8 mouse cellular contexts compared by ENCODE assay signal in genomic region chr12:11265382-11266281, GRCm38 (mm10). TPM values are rescaled to one million over a fixed set of nuclear protein-coding genes. Genes with fewer than 3 reads are reported as not detected.
DNase-seq lines count a peak whose midpoint lies in the region; ATAC-seq and TF ChIP-seq lines count a peak whose summit lies in the region.

Gene Gen1 (minus strand): TSS chr12:11265801.
Gene Smc6 (plus strand): TSS chr12:11265886.

- no peaks in the 10 kb centered on the region for H3K27me3 ChIP-seq in G1E (ENCODE audit: insufficient read depth, low read length)
- H3K27me3 ChIP-seq in forebrain, embryonic 16.5 days (replicated peaks; ENCODE audit: control insufficient read depth, insufficient read depth, low read length): no peaks in the 10 kb centered on the region
- no peaks in the 10 kb centered on the region for H3K27me3 ChIP-seq in lung, embryonic 14.5 days (ENCODE audit: insufficient read depth, low read length)
- no peaks in the 10 kb centered on the region for H3K27me3 ChIP-seq in thymus, adult 2 months (ENCODE audit: control insufficient read depth, insufficient read depth, low read length)

- H3K4me1 ChIP-seq in G1E (ENCODE audit: insufficient read depth, low read depth, low read length): peaks cover 12% of the 10 kb centered on the region
- peaks cover 30% of the 10 kb centered on the region for H3K4me1 ChIP-seq in forebrain, embryonic 16.5 days (replicated peaks; ENCODE audit: control insufficient read depth, insufficient read depth, low read length)
- H3K4me1 ChIP-seq in lung, embryonic 14.5 days (ENCODE audit: insufficient read depth): peaks cover 3% of the 10 kb centered on the region; the same call in 1 of the 2 replicates
- H3K4me1 ChIP-seq in olfactory bulb, adult 2 months (ENCODE audit: control insufficient read depth, insufficient read depth, low read length): peaks cover 3% of the 10 kb centered on the region
- H3K4me1 ChIP-seq in thymus, adult 2 months (replicated peaks; ENCODE audit: control insufficient read depth, insufficient read depth, low read length): peaks cover 5% of the 10 kb centered on the region; the same call in 1 of the 2 replicates

- peaks cover 18% of the 10 kb centered on the region for H3K36me3 ChIP-seq in G1E (replicated peaks)
- H3K36me3 ChIP-seq in forebrain, embryonic 16.5 days (ENCODE audit: control insufficient read depth, insufficient read depth): no peaks in the 10 kb centered on the region
- H3K36me3 ChIP-seq in lung, embryonic 14.5 days (ENCODE audit: insufficient read depth): 0 out of 2 replicates have a peak, but pooled peaks cover 7% of the 10 kb centered on the region
- no peaks in the 10 kb centered on the region; the same call in 1 of the 2 replicates for H3K36me3 ChIP-seq in thymus, adult 2 months (ENCODE audit: control insufficient read depth, insufficient read depth, low read length)

- intact Hi-C loops in heart, postnatal 36 days (cut with DNase I): loop anchor here (5.0 kb wide), 1 partner anchor 68 kb away; no protein-coding TSS in a partner anchor

- H3K9ac ChIP-seq in forebrain, embryonic 16.5 days (replicated peaks; ENCODE audit: low read depth, low read length): peak within 1 kb of the TSS; percentile 96
- peak within 1 kb of the TSS; percentile 96 for H3K9ac ChIP-seq in lung, embryonic 14.5 days

- H3K9me3 ChIP-seq in G1E (replicated peaks): no peaks in the 10 kb centered on the region
- H3K9me3 ChIP-seq in forebrain, embryonic 16.5 days (ENCODE audit: control insufficient read depth, low read length): no peaks in the 10 kb centered on the region
- H3K9me3 ChIP-seq in lung, embryonic 14.5 days (ENCODE audit: low read depth, low read length): no peaks in the 10 kb centered on the region

- peak within 1 kb of the TSS; percentile 93 for H3K27ac ChIP-seq in forebrain, embryonic 16.5 days (ENCODE audit: low read length)
- H3K27ac ChIP-seq in layer of hippocampus, adult 2 months: peak within 1 kb of the TSS; percentile 95
- H3K27ac ChIP-seq in lung, embryonic 14.5 days (ENCODE audit: low read depth): peak within 1 kb of the TSS; percentile 96
- H3K27ac ChIP-seq in olfactory bulb, adult 2 months (ENCODE audit: insufficient read depth, low read depth, low read length): peak within 1 kb of the TSS; percentile 78; the same call in 1 of the 2 replicates
- peak within 1 kb of the TSS; percentile 12; the same call in 1 of the 2 replicates for H3K27ac ChIP-seq in thymus, adult 2 months (ENCODE audit: control insufficient read depth, insufficient read depth, low read length)

- DNase-seq in G1E (ENCODE audit: low spot score): peak; percentile 85
- peak; percentile 93 to 95 for DNase-seq in cerebellum, adult 18-20 months
- peak; percentile 97 to 98 for DNase-seq in heart, postnatal 36 days
- DNase-seq in layer of hippocampus, adult 2 months (ENCODE audit: low spot score in 2 of 2): peak; percentile 90 to 91
- peak; percentile 98 for DNase-seq in lung, embryonic 14.5 days
- DNase-seq in thymus, adult 2 months: peak; percentile 88

- TF ChIP-seq CTCF in G1E (IDR thresholded peaks at IDR 0.05; ENCODE audit: low read depth, low read length): no peak
- TF ChIP-seq CTCF in layer of hippocampus, adult 2 months (conservative IDR thresholded peaks at IDR 0.05): peak; percentile 22
- peak; percentile 18; the same call in 1 of the 2 replicates for TF ChIP-seq CTCF in lung, embryonic 14.5 days (IDR thresholded peaks at IDR 0.05; ENCODE audit: low read depth)
- TF ChIP-seq CTCF in olfactory bulb, adult 2 months (IDR thresholded peaks at IDR 0.05; ENCODE audit: insufficient read depth, low read depth, low read length): no peak
- TF ChIP-seq CTCF in thymus, adult 2 months (IDR thresholded peaks at IDR 0.05; ENCODE audit: borderline replicate concordance, control insufficient read depth, extremely low read depth, insufficient read depth, low read length, poor library complexity): 0 out of 2 replicates have a peak, but pooled peaks have one; percentile 22

- peak; percentile 50; the same call in 1 of the 2 replicates for TF ChIP-seq POLR2A in olfactory bulb, adult 2 months (IDR thresholded peaks at IDR 0.05; ENCODE audit: insufficient read depth, low read depth, low read length)
- TF ChIP-seq POLR2A in thymus, adult 2 months (IDR thresholded peaks at IDR 0.05; ENCODE audit: control insufficient read depth, extremely low read depth, insufficient read depth, low read length, poor library complexity): peak; percentile 74

- H3K4me2 ChIP-seq in forebrain, embryonic 16.5 days (ENCODE audit: low read length): peak within 1 kb of the TSS; percentile 93
- H3K4me2 ChIP-seq in lung, embryonic 14.5 days: peak within 1 kb of the TSS; percentile 83

- H3K4me3 ChIP-seq in G1E (ENCODE audit: low read depth, low read length): peak within 1 kb of the TSS; percentile 91
- H3K4me3 ChIP-seq in forebrain, embryonic 16.5 days (replicated peaks; ENCODE audit: low read length): peak within 1 kb of the TSS; percentile 87
- peak within 1 kb of the TSS; percentile 86 for H3K4me3 ChIP-seq in layer of hippocampus, adult 2 months
- peak within 1 kb of the TSS; percentile 86 for H3K4me3 ChIP-seq in lung, embryonic 14.5 days (ENCODE audit: low read depth, low read length)
- peak within 1 kb of the TSS; percentile 98 for H3K4me3 ChIP-seq in olfactory bulb, adult 2 months (ENCODE audit: insufficient read depth, low read depth, low read length)
- peak within 1 kb of the TSS; percentile 76 for H3K4me3 ChIP-seq in thymus, adult 2 months (ENCODE audit: control insufficient read depth, insufficient read depth, low read length)

- under 1% methylated on average over 65 of the region's 83 CpGs for WGBS in forebrain, embryonic 16.5 days
- under 1% methylated on average over 78 of the region's 83 CpGs for WGBS in lung, embryonic 14.5 days
- WGBS in olfactory bulb, adult 2 months: under 1% methylated on average over 83 of the region's 83 CpGs
- WGBS in thymus, adult 2 months: under 1% methylated on average over 82 of the region's 83 CpGs

- ATAC-seq in G1E (ENCODE audit: extremely low read depth, insufficient number of reproducible peaks, low FRiP score, poor library complexity, severe bottlenecking): peak; percentile 88
- ATAC-seq in forebrain, embryonic 16.5 days: peak; percentile 98
- ATAC-seq in lung, embryonic 14.5 days (ENCODE audit: insufficient read depth): peak; percentile 98

RNA-seq across cellular contexts. Expression of gene Gen1, which starts in this region (rescaled TPM):
- total RNA-seq in G1E (2014; fragmentation: Nextera tagmentation) (70.2 and 78.1 TPM in 2 replicates), G1E (2017) (31.6 and 36.2 TPM in 2 replicates)
- 5.4 and 13.3 TPM in 2 replicates for polyA plus RNA-seq in G1E (2012)
- polyA plus RNA-seq in forebrain, embryonic 16.5 days (2015; fragmentation: Nextera tagmentation; extraction: Ambion mirVana): 3.7 and 5.9 TPM in 2 replicates
- 1 to 10 TPM in 1 of 2 experiments, under 1 TPM in 1; 0.57 to 1.1 TPM for total RNA-seq in heart, postnatal 36 days (2021)
- total RNA-seq in layer of hippocampus, adult 2 months (2021): 1 to 10 TPM; 1.3 to 3.3 TPM
- polyA plus RNA-seq in lung, embryonic 14.5 days (2014; fragmentation: Nextera tagmentation; extraction: Ambion mirVana): 15.6 and 16.4 TPM in 2 replicates
- not detected in 2 replicates for polyA plus RNA-seq in olfactory bulb, adult 2 months (2012; ENCODE audit: insufficient read depth, insufficient read length, low replicate concordance, missing spikeins)
- polyA plus RNA-seq in thymus, adult 2 months (2012; rRNA removed): 2.0 and 3.9 TPM in 2 replicates

RNA-seq across cellular contexts. Expression of gene Smc6, which starts in this region (rescaled TPM):
- total RNA-seq in G1E (2014; fragmentation: Nextera tagmentation): 108 and 115 TPM in 2 replicates
- 75.9 and 97.5 TPM in 2 replicates for total RNA-seq in G1E (2017)
- 130 and 132 TPM in 2 replicates for polyA plus RNA-seq in G1E (2012)
- polyA plus RNA-seq in forebrain, embryonic 16.5 days (2015; fragmentation: Nextera tagmentation; extraction: Ambion mirVana): 112 and 123 TPM in 2 replicates
- total RNA-seq in heart, postnatal 36 days (2021): 10 to 100 TPM; 46.7 to 55.8 TPM
- 10 to 100 TPM; 31.7 to 38.6 TPM for total RNA-seq in layer of hippocampus, adult 2 months (2021)
- 133 and 138 TPM in 2 replicates for polyA plus RNA-seq in lung, embryonic 14.5 days (2014; fragmentation: Nextera tagmentation; extraction: Ambion mirVana)
- not detected in 2 replicates for polyA plus RNA-seq in olfactory bulb, adult 2 months (2012; ENCODE audit: insufficient read depth, insufficient read length, low replicate concordance, missing spikeins)
- 11.3 and 14.3 TPM in 2 replicates for polyA plus RNA-seq in thymus, adult 2 months (2012; rRNA removed)

Comparison
In these comparisons a context has a peak if more than half of its experiments do, and no peak if none do; other contexts are left out.
1. Peak in every context shown above with its lines: DNase-seq, ATAC-seq, H3K4me3 ChIP-seq and H3K27ac ChIP-seq.
2. RNA of gene Gen1 (total RNA-seq): 31.6 to 78.1 TPM in G1E; 1.3 to 3.3 TPM in layer of hippocampus, adult 2 months and 0.57 to 1.1 TPM in heart, postnatal 36 days; every median in the first group is over 4 times any median in the second.
3. RNA of gene Smc6 (polyA plus RNA-seq): 133 to 138 TPM in lung, embryonic 14.5 days, 130 to 132 TPM in G1E, 112 to 123 TPM in forebrain, embryonic 16.5 days and 11.3 to 14.3 TPM in thymus, adult 2 months; not detected in olfactory bulb, adult 2 months; every median in the first group is over 10 times any median in the second.
4. CTCF ChIP-seq: peak in layer of hippocampus, adult 2 months (single experiment), lung, embryonic 14.5 days (single experiment) and thymus, adult 2 months (single experiment); none in G1E (single experiment) and olfactory bulb, adult 2 months (single experiment).
5. H3K27ac ChIP-seq: peak in every context shown above with its lines; median percentile 96 in lung, embryonic 14.5 days; 95 in layer of hippocampus, adult 2 months; 93 in forebrain, embryonic 16.5 days; 78 in olfactory bulb, adult 2 months; 12 in thymus, adult 2 months.